Mouse (Mus musculus): ENCODE measurements around the gene Zfp672.
"Not testable (repeated sequence)": the region's sequence is repeated elsewhere in the genome, so short reads cannot be mapped to it uniquely, and the experiment has no call there.

Gene Zfp672

DNA sequence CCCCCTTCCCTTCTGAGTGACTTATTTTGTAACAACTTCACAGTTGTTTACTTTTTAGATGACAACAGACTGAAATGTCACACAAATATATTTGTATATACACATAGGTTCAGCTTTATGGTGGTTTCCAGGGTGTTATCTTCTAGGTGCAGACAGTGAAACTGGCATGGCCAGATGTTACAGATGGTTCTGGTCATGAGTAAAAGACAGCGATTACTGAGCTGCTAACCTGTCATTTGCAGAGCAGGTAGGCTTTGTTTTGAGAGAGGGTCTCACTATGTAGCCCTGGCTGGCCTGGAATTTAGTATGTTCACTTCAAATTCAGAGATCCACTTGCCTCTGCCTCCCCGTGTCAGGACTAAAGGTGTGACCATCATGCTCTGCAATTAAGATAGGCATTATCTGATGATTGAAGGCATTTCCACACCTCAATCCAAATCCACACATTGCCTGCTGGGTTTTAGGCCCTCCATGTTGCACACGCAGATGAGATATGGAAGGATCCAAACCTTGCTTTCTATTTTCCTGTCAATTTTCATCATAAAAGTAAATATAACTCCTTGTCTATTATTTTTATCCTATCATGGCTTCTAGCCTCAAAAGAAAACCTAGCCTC lies 5.4 kb downstream of the Zfp672 start:
- DNase-seq (ENCODE audit: low spot score), result no peak

DNA sequence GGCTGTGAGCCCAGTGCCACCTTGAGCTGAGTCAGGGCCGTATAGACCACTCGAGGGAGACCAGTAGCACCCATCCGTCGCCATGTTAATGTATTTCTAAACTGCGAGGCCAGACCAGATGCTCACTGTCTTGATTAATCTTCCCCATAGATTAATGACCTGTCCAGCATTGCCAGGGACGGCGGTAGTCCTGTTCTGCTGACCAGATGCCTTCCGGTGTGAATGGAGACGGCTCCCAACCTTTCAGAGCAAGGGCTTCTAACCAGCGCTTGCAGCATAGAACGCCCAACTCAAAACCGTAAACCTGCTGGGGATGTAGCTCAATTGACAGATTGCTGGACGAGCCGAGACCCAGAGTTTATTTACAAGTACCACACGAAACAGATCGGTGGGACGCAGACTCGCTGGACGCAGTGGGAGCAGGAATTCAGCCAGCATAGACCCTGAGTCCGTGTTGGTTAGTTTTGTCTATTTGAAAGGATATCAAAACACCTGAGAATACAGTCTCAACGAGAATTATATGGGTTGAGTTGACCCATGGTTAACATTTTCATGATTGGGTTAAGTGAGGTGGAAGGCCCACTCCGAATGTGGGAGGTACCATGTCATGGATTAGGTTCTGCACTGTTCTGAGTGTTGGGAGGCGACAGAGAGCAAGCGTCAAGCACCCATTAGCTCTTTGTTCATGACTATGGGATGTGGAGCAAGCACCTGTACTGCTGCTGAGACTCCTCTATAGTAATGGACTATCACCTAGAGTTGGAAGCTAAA lies 6.4 kb downstream of the Zfp672 start:
- no peak for DNase-seq (ENCODE audit: low spot score)

DNA sequence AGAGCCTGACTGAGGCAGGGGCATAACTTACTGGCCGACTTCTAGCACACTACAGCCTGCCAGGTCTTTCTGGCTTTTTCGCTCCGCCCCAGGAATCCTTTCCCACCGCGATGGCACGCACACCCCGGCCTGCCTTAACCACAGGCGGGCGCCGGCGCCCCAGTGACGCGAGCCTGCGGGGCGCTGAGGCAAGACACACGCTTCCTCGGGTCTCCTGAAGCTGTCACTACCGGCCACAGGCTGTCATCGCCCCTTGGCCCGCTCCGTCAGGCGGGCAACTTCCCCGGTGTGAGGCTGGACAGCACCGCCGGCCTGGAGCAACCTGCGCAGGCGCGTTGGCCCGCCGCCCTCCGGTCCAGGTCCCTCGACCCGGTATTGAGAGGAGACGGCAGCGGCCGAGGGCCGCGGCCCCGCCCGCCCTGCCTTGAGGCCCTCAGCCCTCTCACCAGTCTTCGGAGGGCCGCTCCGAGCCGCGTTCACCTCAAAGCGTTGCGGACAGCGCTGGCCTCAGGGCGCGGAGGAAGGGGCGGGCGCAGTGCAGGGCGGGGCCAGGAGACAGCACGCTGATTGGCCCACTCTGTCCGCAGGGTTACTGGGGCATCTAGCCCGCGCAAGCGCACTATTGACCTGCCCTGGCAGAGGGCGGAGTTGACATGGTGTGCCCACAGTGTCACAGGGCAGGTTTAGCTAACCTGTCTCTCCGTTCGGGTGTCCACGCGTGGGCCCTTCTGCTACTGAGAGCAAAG lies 7.1 kb downstream of the Zfp672 start:
- DNase-seq (ENCODE audit: low spot score), result peak; percentile 90

- no peak for DNase-seq (ENCODE audit: low spot score)
Measured at GRCm38 (mm10) chr11:58316768-58317390, 13.3 kb downstream of the Zfp672 start.

DNA sequence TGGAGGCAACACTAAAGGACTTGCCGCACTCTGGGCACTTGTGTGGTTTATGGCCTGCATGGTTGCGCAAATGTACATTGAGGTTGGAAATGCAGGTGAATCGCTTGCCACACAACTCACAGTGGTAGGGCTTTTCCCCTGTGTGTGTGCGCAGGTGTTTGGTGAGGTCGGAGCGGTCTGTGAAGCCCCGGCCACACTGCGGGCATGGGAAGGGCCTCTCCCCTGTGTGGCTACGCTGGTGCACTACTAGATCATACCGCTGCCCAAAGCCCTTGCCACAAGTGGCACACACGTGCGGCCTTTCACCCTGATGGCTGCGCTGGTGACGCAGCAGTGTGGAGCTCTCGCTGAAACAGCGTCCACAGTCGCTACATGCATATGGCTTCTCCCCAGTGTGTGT lies 13.8 kb downstream of the Zfp672 start:
- no peak for DNase-seq (ENCODE audit: low spot score)

- DNase-seq (ENCODE audit: low spot score), result no peak
Measured at GRCm38 (mm10) chr11:58315536-58316168, 14.5 kb downstream of the Zfp672 start.

- DNase-seq (ENCODE audit: low spot score), result no peak
Measured at GRCm38 (mm10) chr11:58314069-58314468, 16.1 kb downstream of the Zfp672 start.

DNA sequence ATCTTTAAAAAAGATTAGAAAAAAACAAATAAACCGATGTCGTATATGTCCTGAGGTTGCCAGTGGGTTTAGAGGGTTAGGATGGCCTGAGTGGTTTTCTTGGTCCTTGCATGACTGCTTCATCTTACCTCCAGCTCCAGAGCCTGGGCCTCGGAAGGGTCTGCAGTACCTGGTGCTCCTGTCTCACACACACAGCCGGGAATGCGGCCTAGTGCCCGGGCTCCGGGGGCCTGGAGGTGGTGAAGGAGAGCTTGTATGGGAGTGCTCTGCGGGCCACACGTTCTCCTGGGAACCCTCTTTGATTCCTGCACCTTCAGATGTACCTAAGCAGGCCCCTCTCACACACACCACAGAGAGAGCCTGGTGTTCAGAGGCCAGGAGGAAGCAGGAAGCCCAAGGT lies 21.5 kb downstream of the Zfp672 start:
- DNase-seq (ENCODE audit: low spot score), result no peak

GRCm38 (mm10) chr11:58307411-58308080 lies 22.6 kb downstream of the Zfp672 start:
- DNase-seq (ENCODE audit: low spot score), result no peak

- DNase-seq (ENCODE audit: low spot score), result peak; percentile 81
Measured at GRCm38 (mm10) chr11:58306860-58307308, 23.3 kb downstream of the Zfp672 start, which contains the start of gene Zfp692. Gene Zfp692 (plus strand): TSS chr11:58307069.

GRCm38 (mm10) chr11:58305299-58305698 lies 24.8 kb downstream of the Zfp672 start:
- not testable (repeated sequence) for DNase-seq (ENCODE audit: low spot score)

DNA sequence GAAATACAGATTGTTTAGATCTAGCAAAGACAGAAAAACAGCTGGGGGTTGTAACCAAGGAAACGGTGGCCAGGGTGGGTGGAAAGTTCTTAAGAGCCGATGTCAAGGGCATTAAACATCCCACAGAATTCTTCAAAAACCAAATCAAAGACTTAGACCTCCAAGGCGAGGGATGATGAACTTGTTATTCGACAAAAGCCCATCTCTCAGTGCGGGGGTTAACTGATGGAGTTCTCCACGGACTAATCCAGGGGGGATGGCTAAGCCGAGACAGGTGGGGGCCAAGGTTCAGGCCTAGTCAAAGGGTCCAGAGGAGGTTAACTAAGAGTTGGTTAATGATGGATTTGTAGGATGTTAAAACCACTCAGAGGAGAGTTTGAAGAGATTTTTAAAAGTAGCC lies 26.5 kb downstream of the Zfp672 start:
- no peak for DNase-seq (ENCODE audit: low spot score)

GRCm38 (mm10) chr11:58302774-58303445 lies 27.2 kb downstream of the Zfp672 start:
- DNase-seq (ENCODE audit: low spot score), result no peak

DNA sequence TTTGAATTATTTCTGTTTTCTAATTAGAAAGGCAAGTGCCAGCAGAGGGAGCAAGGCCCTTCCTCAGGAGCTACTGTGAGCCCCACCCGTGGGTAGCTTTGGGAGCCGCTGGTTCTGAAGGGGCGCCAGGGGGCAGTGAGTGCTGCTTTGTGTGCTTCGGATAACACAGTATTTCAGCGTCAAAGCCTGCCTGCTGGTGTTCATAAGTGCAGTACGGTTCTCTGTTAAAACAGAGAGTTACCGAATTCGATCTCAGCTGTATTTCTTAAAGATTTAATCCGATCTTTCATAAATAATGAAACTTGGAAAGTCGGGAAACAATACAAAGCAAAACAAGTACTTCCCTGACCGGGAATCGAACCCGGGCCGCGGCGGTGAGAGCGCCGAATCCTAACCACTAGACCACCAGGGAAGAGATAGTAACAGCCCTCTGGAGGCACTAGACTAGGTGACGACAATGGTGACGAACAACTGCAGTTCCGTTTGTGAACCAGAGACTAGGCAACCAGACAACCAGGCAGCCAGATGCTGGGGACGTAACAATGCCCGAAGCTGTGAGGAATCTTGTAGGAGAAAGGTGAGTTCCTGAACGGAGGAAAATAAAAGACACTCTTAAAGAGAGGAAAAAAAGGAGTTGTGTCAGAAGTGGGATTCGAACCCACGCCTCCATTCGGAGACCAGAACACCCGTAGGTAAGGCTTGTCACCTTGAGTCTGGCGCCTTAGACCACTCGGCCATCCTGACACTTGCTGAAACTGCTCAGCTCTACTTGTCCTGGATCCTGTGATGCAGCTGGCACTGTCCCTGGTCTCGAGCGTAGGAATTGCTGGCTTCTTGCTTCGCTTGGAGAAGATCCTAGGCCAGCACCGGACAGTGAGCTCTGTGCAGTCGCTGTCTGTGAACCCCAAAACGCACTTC lies 28.0 kb downstream of the Zfp672 start:
- peak; percentile 85 for DNase-seq (ENCODE audit: low spot score)

- DNase-seq (ENCODE audit: low spot score), result no peak
Measured at GRCm38 (mm10) chr11:58301057-58301456, 29.1 kb downstream of the Zfp672 start.

DNA sequence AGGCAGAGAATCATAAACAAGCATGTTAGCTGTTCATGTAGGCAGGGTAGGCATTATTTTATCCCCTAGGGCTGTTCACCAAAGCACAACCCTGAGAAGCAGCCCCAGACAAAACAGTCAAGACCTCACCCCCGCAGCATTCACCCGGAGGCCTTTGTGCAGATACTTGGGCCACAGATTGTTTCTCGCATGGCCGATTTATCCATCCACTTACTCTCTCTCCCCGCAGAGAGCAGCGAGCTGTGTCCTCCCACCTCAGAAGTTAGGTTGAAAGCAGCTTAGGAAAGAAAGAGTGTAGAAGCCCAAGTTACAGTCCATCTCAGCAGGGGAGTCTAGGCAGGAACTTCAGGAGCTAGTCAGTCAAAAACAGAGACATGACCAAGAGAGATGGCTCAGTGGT lies 32.7 kb downstream of the Zfp672 start:
- no peak for DNase-seq (ENCODE audit: low spot score)

GRCm38 (mm10) chr11:58292791-58293190 lies 37.3 kb downstream of the Zfp672 start:
- DNase-seq (ENCODE audit: low spot score), result no peak

GRCm38 (mm10) chr11:58290812-58291211 lies 39.3 kb downstream of the Zfp672 start:
- DNase-seq (ENCODE audit: low spot score), result no peak

GRCm38 (mm10) chr11:58289992-58290682 lies 40.0 kb downstream of the Zfp672 start:
- no peak for DNase-seq (ENCODE audit: low spot score)
